Mouse (Mus musculus): Measurements from ENCODE around the gene Cd79b. TPM values are rescaled to one million over a fixed set of nuclear protein-coding genes. Genes with fewer than 3 reads are reported as not detected.

Cd79b gene
- polyA plus RNA-seq, 1 experiment from 2014 or later, result 0.85 TPM

GRCm38 (mm10) chr11:106265570-106265969 is 49.0 kb downstream of the Cd79b start:
- no peak overlapping the region for H3K27ac ChIP-seq (ENCODE audit: low read depth, low read length)
- H3K27me3 ChIP-seq (replicated peaks; ENCODE audit: control insufficient read depth, insufficient read depth, low read length), result no peaks in the 10 kb centered on the region
- H3K9me3 ChIP-seq (ENCODE audit: control insufficient read depth, low read length), result no peaks in the 10 kb centered on the region
- H3K4me3 ChIP-seq (ENCODE audit: low read length), result no peak overlapping the region
- 93% methylated on average over 4 of the region's 4 CpGs for WGBS
- H3K9ac ChIP-seq (ENCODE audit: low read depth, low read length), result no peak overlapping the region
- peaks cover 49% of the 10 kb centered on the region for H3K36me3 ChIP-seq (ENCODE audit: control insufficient read depth, insufficient read depth, low read length)
- H3K4me1 ChIP-seq (ENCODE audit: control insufficient read depth, insufficient read depth, low read depth, low read length), result peaks cover 15% of the 10 kb centered on the region
- no peak overlapping the region for H3K4me2 ChIP-seq (ENCODE audit: low read length)
- no peak for ATAC-seq

- no peaks in the 10 kb centered on the region for H3K27me3 ChIP-seq (replicated peaks; ENCODE audit: control insufficient read depth, insufficient read depth, low read length)
- H3K4me3 ChIP-seq (ENCODE audit: low read length), result no peak overlapping the region
- no peaks in the 10 kb centered on the region for H3K9me3 ChIP-seq (ENCODE audit: control insufficient read depth, low read length)
- WGBS, result 90% methylated on average over 15 of the region's 15 CpGs
- ATAC-seq, result no peak
- no peak overlapping the region for H3K4me2 ChIP-seq (ENCODE audit: low read length)
- H3K9ac ChIP-seq (ENCODE audit: low read depth, low read length), result no peak overlapping the region
- H3K36me3 ChIP-seq (ENCODE audit: control insufficient read depth, insufficient read depth, low read length), result peaks cover 49% of the 10 kb centered on the region
- peaks cover 15% of the 10 kb centered on the region for H3K4me1 ChIP-seq (ENCODE audit: control insufficient read depth, insufficient read depth, low read depth, low read length)
- H3K27ac ChIP-seq (ENCODE audit: low read depth, low read length), result no peak overlapping the region
Observed at GRCm38 (mm10) chr11:106264988-106265387, 49.6 kb downstream of the Cd79b start.

DNA sequence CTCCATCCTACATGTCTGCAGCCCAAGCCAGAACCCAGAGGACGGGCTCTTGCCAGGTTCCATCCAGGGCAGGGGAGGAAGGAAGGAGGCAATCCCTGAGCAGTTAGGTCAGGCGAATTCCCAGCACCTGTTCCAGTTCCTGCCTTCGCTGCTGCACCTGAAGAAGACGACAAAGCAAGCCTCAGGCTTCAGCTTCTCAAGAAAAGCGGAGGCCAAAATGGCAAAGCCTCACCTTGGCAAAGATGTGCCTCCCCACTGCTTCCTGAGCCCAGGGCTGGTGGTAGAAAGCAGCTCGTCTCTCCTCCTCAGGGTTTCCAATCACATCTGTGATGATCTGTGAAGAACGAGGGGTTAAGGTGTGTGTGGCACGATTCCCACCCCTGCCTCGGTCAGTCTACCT is 50.6 kb downstream of the Cd79b start:
- no peak overlapping the region for H3K27ac ChIP-seq (ENCODE audit: low read depth, low read length)
- ATAC-seq, result no peak
- no peaks in the 10 kb centered on the region for H3K27me3 ChIP-seq (replicated peaks; ENCODE audit: control insufficient read depth, insufficient read depth, low read length)
- no peak overlapping the region for H3K4me3 ChIP-seq (ENCODE audit: low read length)
- H3K4me2 ChIP-seq (ENCODE audit: low read length), result no peak overlapping the region
- H3K4me1 ChIP-seq (ENCODE audit: control insufficient read depth, insufficient read depth, low read depth, low read length), result peaks cover 11% of the 10 kb centered on the region
- H3K9me3 ChIP-seq (ENCODE audit: control insufficient read depth, low read length), result no peaks in the 10 kb centered on the region
- WGBS, result 92% methylated on average over 9 of the region's 9 CpGs
- H3K9ac ChIP-seq (ENCODE audit: low read depth, low read length), result no peak overlapping the region
- peaks cover 49% of the 10 kb centered on the region for H3K36me3 ChIP-seq (ENCODE audit: control insufficient read depth, insufficient read depth, low read length)

Other genes starting within 250 kb of the Cd79b start
- gene Taco1, start 248.7 kb downstream of the Cd79b start, polyA plus RNA-seq (2015; fragmentation: Nextera tagmentation; extraction: Ambion mirVana), result 7.4 and 7.8 TPM in 2 replicates
- 6.2 and 11.9 TPM in 2 replicates for gene Map3k3, start 230.1 kb downstream of the Cd79b start, polyA plus RNA-seq (2015; fragmentation: Nextera tagmentation; extraction: Ambion mirVana)
- gene Gm10840, start 153.9 kb downstream of the Cd79b start, polyA plus RNA-seq (2015; fragmentation: Nextera tagmentation; extraction: Ambion mirVana), result not detected in 2 replicates
- gene Limd2, start 153.9 kb downstream of the Cd79b start, polyA plus RNA-seq (2015; fragmentation: Nextera tagmentation; extraction: Ambion mirVana), result 142 and 161 TPM in 2 replicates
- 28.6 and 30.1 TPM in 2 replicates for gene Strada, start 112.6 kb downstream of the Cd79b start, polyA plus RNA-seq (2015; fragmentation: Nextera tagmentation; extraction: Ambion mirVana)
- 109 and 113 TPM in 2 replicates for gene Ccdc47, start 98.4 kb downstream of the Cd79b start, polyA plus RNA-seq (2015; fragmentation: Nextera tagmentation; extraction: Ambion mirVana)
- 77.9 and 87.4 TPM in 2 replicates for gene Ddx42, start 97.8 kb downstream of the Cd79b start, polyA plus RNA-seq (2015; fragmentation: Nextera tagmentation; extraction: Ambion mirVana)
- gene Ftsj3, start 58.7 kb downstream of the Cd79b start, polyA plus RNA-seq (2015; fragmentation: Nextera tagmentation; extraction: Ambion mirVana), result 31.6 and 35.0 TPM in 2 replicates
- 303 and 330 TPM in 2 replicates for gene Psmc5, start 58.6 kb downstream of the Cd79b start, polyA plus RNA-seq (2015; fragmentation: Nextera tagmentation; extraction: Ambion mirVana)
- 9.6 and 11.2 TPM in 2 replicates for gene Smarcd2, start 41.8 kb downstream of the Cd79b start, polyA plus RNA-seq (2015; fragmentation: Nextera tagmentation; extraction: Ambion mirVana)
- 0.06 and 0.14 TPM in 2 replicates for gene Tcam1, start 38.1 kb downstream of the Cd79b start, polyA plus RNA-seq (2015; fragmentation: Nextera tagmentation; extraction: Ambion mirVana)
- gene Gh, start 12.9 kb downstream of the Cd79b start, polyA plus RNA-seq (2015; fragmentation: Nextera tagmentation; extraction: Ambion mirVana), result 0.61 TPM in 1 of 2 replicates, not detected in the other
- 0.06 TPM in 1 of 2 replicates, not detected in the other for gene Scn4a, start 38.5 kb upstream of the Cd79b start, polyA plus RNA-seq (2015; fragmentation: Nextera tagmentation; extraction: Ambion mirVana)
- gene Prr29, start 50.7 kb upstream of the Cd79b start, polyA plus RNA-seq (2015; fragmentation: Nextera tagmentation; extraction: Ambion mirVana), result not detected in 2 replicates
- gene Icam2, start 73.3 kb upstream of the Cd79b start, polyA plus RNA-seq (2015; fragmentation: Nextera tagmentation; extraction: Ambion mirVana), result 15.1 and 17.6 TPM in 2 replicates
- gene Ern1, start 173.1 kb upstream of the Cd79b start, polyA plus RNA-seq (2015; fragmentation: Nextera tagmentation; extraction: Ambion mirVana), result 3.3 and 4.8 TPM in 2 replicates

All from hindbrain, embryonic 16.5 days (tissue).